In genomic region chr10:80270099-80270498, GRCm38 (mm10) we compare ENCODE assay signal across 10 mouse cellular contexts. TPM values are rescaled to one million over a fixed set of nuclear protein-coding genes. Genes with fewer than 3 reads are reported as not detected.
DNase-seq lines count a peak whose midpoint lies in the region; ATAC-seq and TF ChIP-seq lines count a peak whose summit lies in the region.
"Had no signal": no experiment of that assay in that cellular context is flagged by ENCODE, and none has a peak within 500 bp of the region (broad histone marks: within the 10 kb centered on the region; RNA-seq: fewer than 3 reads in every experiment).

No protein-coding gene starts in this region.

- H3K4me1 ChIP-seq in heart, embryonic 13.5 days, result peaks cover 73% of the 10 kb centered on the region
- peaks cover 0 to 11% of the 10 kb centered on the region in 2 experiments; a peak in 2 of 4 replicates for H3K4me1 ChIP-seq in ES-E14 (ENCODE audit: control insufficient read depth in 2 of 2, insufficient read depth in 2 of 2, low read length in 2 of 2, poor library complexity in 1 of 2)
- peaks cover 55% of the 10 kb centered on the region for H3K4me1 ChIP-seq in hindbrain, embryonic 16.5 days (ENCODE audit: control insufficient read depth, insufficient read depth, low read depth, low read length)
- peaks cover 71% of the 10 kb centered on the region for H3K4me1 ChIP-seq in liver, embryonic 16.5 days (ENCODE audit: control insufficient read depth, low read depth, low read length)

- peak overlapping the region; percentile 63 for H3K9ac ChIP-seq in heart, embryonic 13.5 days
- H3K9ac ChIP-seq in ES-E14 (ENCODE audit: insufficient read depth, low read depth, low read length, poor library complexity, severe bottlenecking), result 0 out of 2 replicates have a peak overlapping the region, but pooled peaks have one; percentile 11
- H3K9ac ChIP-seq in hindbrain, embryonic 16.5 days (ENCODE audit: low read depth, low read length), result peak overlapping the region; percentile 47
- H3K9ac ChIP-seq in liver, embryonic 16.5 days (ENCODE audit: low read depth, low read length), result peak overlapping the region; percentile 62

- H3K27ac ChIP-seq in heart, embryonic 13.5 days (replicated peaks), result peak overlapping the region; percentile 32; the same call in 1 of the 2 replicates
- no peak overlapping the region for H3K27ac ChIP-seq in ES-E14 (ENCODE audit: insufficient read depth, low read depth, low read length, poor library complexity, severe bottlenecking)
- no peak overlapping the region for H3K27ac ChIP-seq in hindbrain, embryonic 16.5 days (ENCODE audit: low read depth, low read length)
- H3K27ac ChIP-seq in liver, embryonic 16.5 days (ENCODE audit: low read length), result peak overlapping the region; percentile 94

- H3K4me3 ChIP-seq in heart, embryonic 13.5 days, result peak overlapping the region; percentile 4; the same call in 1 of the 2 replicates
- no peak overlapping the region for H3K4me3 ChIP-seq in ES-E14 (ENCODE audit: insufficient read depth in 1 of 2, low read depth in 1 of 2, low read length in 2 of 2, poor library complexity in 1 of 2, severe bottlenecking in 1 of 2)
- no peak overlapping the region for H3K4me3 ChIP-seq in hindbrain, embryonic 16.5 days (ENCODE audit: low read length)
- peak overlapping the region; percentile 41 for H3K4me3 ChIP-seq in liver, embryonic 16.5 days (ENCODE audit: low read depth, low read length)

- in situ Hi-C loops in ES-E14 (cut with MboI; ENCODE audit: low sequenced_read_pairs in 2 of 2, unreplicated experiment in 2 of 2), result no loop called here

- no peaks in the 10 kb centered on the region for H3K27me3 ChIP-seq in heart, embryonic 13.5 days (replicated peaks)
- H3K27me3 ChIP-seq in hindbrain, embryonic 16.5 days (replicated peaks; ENCODE audit: control insufficient read depth, insufficient read depth, low read length), result no peaks in the 10 kb centered on the region
- no peaks in the 10 kb centered on the region for H3K27me3 ChIP-seq in liver, embryonic 16.5 days (ENCODE audit: control insufficient read depth, insufficient read depth, low read depth, low read length)

- ATAC-seq in heart, embryonic 13.5 days (ENCODE audit: extremely low read depth, insufficient number of reproducible peaks, low FRiP score, low TSS enrichment), result no peak
- no peak for ATAC-seq in hindbrain, embryonic 16.5 days
- ATAC-seq in liver, embryonic 16.5 days (ENCODE audit: low read depth), result peak; percentile 33; the same call in 1 of the 2 replicates

- intact Hi-C loops in heart, postnatal 25 days (cut with DNase I), result no loop called here

- H3K4me2 ChIP-seq in heart, embryonic 13.5 days, result peak overlapping the region; percentile 20; the same call in 1 of the 2 replicates
- no peak overlapping the region for H3K4me2 ChIP-seq in hindbrain, embryonic 16.5 days (ENCODE audit: low read length)
- H3K4me2 ChIP-seq in liver, embryonic 16.5 days (ENCODE audit: low read depth, low read length), result peak overlapping the region; percentile 61

- WGBS in heart, embryonic 13.5 days, result 77% methylated on average over 2 of the region's 2 CpGs
- WGBS in hindbrain, embryonic 16.5 days, result 96% methylated on average over 2 of the region's 2 CpGs
- 22% methylated on average over 2 of the region's 2 CpGs for WGBS in liver, embryonic 16.5 days (ENCODE audit: insufficient replicate concordance)

- H3K36me3 ChIP-seq in heart, embryonic 13.5 days, result peaks cover 67% of the 10 kb centered on the region
- peaks cover 38% of the 10 kb centered on the region for H3K36me3 ChIP-seq in ES-E14 (ENCODE audit: control insufficient read depth, insufficient read depth, low read length, poor library complexity, severe bottlenecking)
- H3K36me3 ChIP-seq in hindbrain, embryonic 16.5 days (ENCODE audit: control insufficient read depth, insufficient read depth, low read length), result peaks cover 3% of the 10 kb centered on the region; the same call in 1 of the 2 replicates
- H3K36me3 ChIP-seq in liver, embryonic 16.5 days (ENCODE audit: control insufficient read depth, insufficient read depth), result peaks cover 23% of the 10 kb centered on the region

- no peaks in the 10 kb centered on the region for H3K9me3 ChIP-seq in heart, embryonic 13.5 days
- H3K9me3 ChIP-seq in ES-E14 (ENCODE audit: control insufficient read depth, insufficient read depth, low read depth, low read length), result no peaks in the 10 kb centered on the region
- no peaks in the 10 kb centered on the region for H3K9me3 ChIP-seq in hindbrain, embryonic 16.5 days (ENCODE audit: control insufficient read depth, low read length)
- H3K9me3 ChIP-seq in liver, embryonic 16.5 days (replicated peaks; ENCODE audit: control insufficient read depth, low read length), result no peaks in the 10 kb centered on the region

- DNase-seq in heart, postnatal 25 days (ENCODE audit: low spot score), result no peak
- DNase-seq in ES-E14 (ENCODE audit: low read depth, low spot score), result no peak
- DNase-seq in urinary bladder, postnatal 25 days (ENCODE audit: low spot score), result no peak
- DNase-seq in gastrocnemius, postnatal 25 days, result no peak
- DNase-seq in layer of hippocampus, adult 9-10 months (ENCODE audit: low spot score), result no peak
- DNase-seq: right cerebral cortex, adult 18-20 months; thymus, postnatal 4 days had no signal

TF ChIP-seq in ES-E14, 5 proteins besides CTCF, POLR2A, EP300 and RAD21:
- TF ChIP-seq MAFK (IDR thresholded peaks at IDR 0.05; ENCODE audit: insufficient read depth, low read depth, low read length) (no peak), CHD2 (IDR thresholded peaks at IDR 0.05; ENCODE audit: low read depth, low read length) (no peak), ZC3H11A (IDR thresholded peaks at IDR 0.05; ENCODE audit: borderline replicate concordance, low read depth, low read length) (no peak), HCFC1 (IDR thresholded peaks at IDR 0.05; ENCODE audit: borderline replicate concordance, insufficient read depth, low read length) (no peak), ZNF384 (IDR thresholded peaks at IDR 0.05; ENCODE audit: low read depth, low read length) (no peak)

RNA-seq across cellular contexts. Expression of gene Dazap1, which starts 8.8 kb away (rescaled TPM):
- polyA plus RNA-seq in heart, embryonic 13.5 days (2015; fragmentation: Nextera tagmentation; extraction: Ambion mirVana), result 36.4 and 37.9 TPM in 2 replicates
- total RNA-seq in heart, postnatal 25 days (2021), result 10 to 100 TPM; 55.0 to 69.6 TPM
- total RNA-seq in ES-E14 (2012; rRNA removed), result 121 and 154 TPM in 2 replicates
- polyA plus RNA-seq in hindbrain, embryonic 16.5 days (2015; fragmentation: Nextera tagmentation; extraction: Ambion mirVana), result 38.4 and 38.5 TPM in 2 replicates
- 21.1 and 21.3 TPM in 2 replicates for polyA plus RNA-seq in liver, embryonic 16.5 days (2015; fragmentation: Nextera tagmentation; extraction: Ambion mirVana)
- 10 to 100 TPM; 40.1 to 43.6 TPM for total RNA-seq in gastrocnemius, postnatal 25 days (2021)

RNA-seq across cellular contexts. Expression of gene Gamt, which starts 9.3 kb away (rescaled TPM):
- 53.3 and 62.1 TPM in 2 replicates for polyA plus RNA-seq in heart, embryonic 13.5 days (2015; fragmentation: Nextera tagmentation; extraction: Ambion mirVana)
- 1 to 10 TPM; 9.0 to 9.3 TPM for total RNA-seq in heart, postnatal 25 days (2021)
- total RNA-seq in ES-E14 (2012; rRNA removed), result 2.9 and 3.0 TPM in 2 replicates
- 31.8 and 32.6 TPM in 2 replicates for polyA plus RNA-seq in hindbrain, embryonic 16.5 days (2015; fragmentation: Nextera tagmentation; extraction: Ambion mirVana)
- polyA plus RNA-seq in liver, embryonic 16.5 days (2015; fragmentation: Nextera tagmentation; extraction: Ambion mirVana), result 138 and 166 TPM in 2 replicates
- total RNA-seq in gastrocnemius, postnatal 25 days (2021), result 10 to 100 TPM; 50.9 to 53.1 TPM

RNA-seq across cellular contexts. Expression of gene Ndufs7, which starts 21.2 kb away (rescaled TPM):
- 527 and 606 TPM in 2 replicates for polyA plus RNA-seq in heart, embryonic 13.5 days (2015; fragmentation: Nextera tagmentation; extraction: Ambion mirVana)
- total RNA-seq in heart, postnatal 25 days (2021), result 100 to 1,000 TPM; 957 to 967 TPM
- total RNA-seq in ES-E14 (2012; rRNA removed), result 205 and 290 TPM in 2 replicates
- polyA plus RNA-seq in hindbrain, embryonic 16.5 days (2015; fragmentation: Nextera tagmentation; extraction: Ambion mirVana), result 349 and 361 TPM in 2 replicates
- 220 and 223 TPM in 2 replicates for polyA plus RNA-seq in liver, embryonic 16.5 days (2015; fragmentation: Nextera tagmentation; extraction: Ambion mirVana)
- 100 to 1,000 TPM; 508 to 524 TPM for total RNA-seq in gastrocnemius, postnatal 25 days (2021)

RNA-seq across cellular contexts. Expression of gene Rps15, which starts 22.2 kb away (rescaled TPM):
- 621 and 687 TPM in 2 replicates for polyA plus RNA-seq in heart, embryonic 13.5 days (2015; fragmentation: Nextera tagmentation; extraction: Ambion mirVana)
- total RNA-seq in heart, postnatal 25 days (2021), result 100 to 1,000 TPM; 703 to 732 TPM
- total RNA-seq in ES-E14 (2012; rRNA removed), result 2,505 and 2,820 TPM in 2 replicates
- 491 and 527 TPM in 2 replicates for polyA plus RNA-seq in hindbrain, embryonic 16.5 days (2015; fragmentation: Nextera tagmentation; extraction: Ambion mirVana)
- polyA plus RNA-seq in liver, embryonic 16.5 days (2015; fragmentation: Nextera tagmentation; extraction: Ambion mirVana), result 460 and 501 TPM in 2 replicates
- total RNA-seq in gastrocnemius, postnatal 25 days (2021), result 100 to 1,000 TPM; 575 to 593 TPM

RNA-seq across cellular contexts. Expression of gene Apc2, which starts 25.7 kb away (rescaled TPM):
- polyA plus RNA-seq in heart, embryonic 13.5 days (2015; fragmentation: Nextera tagmentation; extraction: Ambion mirVana), result 0.90 and 0.94 TPM in 2 replicates
- 1 to 10 TPM; 3.4 to 4.0 TPM for total RNA-seq in heart, postnatal 25 days (2021)
- total RNA-seq in ES-E14 (2012; rRNA removed), result 4.4 and 4.6 TPM in 2 replicates
- polyA plus RNA-seq in hindbrain, embryonic 16.5 days (2015; fragmentation: Nextera tagmentation; extraction: Ambion mirVana), result 139 and 149 TPM in 2 replicates
- 0.12 and 0.23 TPM in 2 replicates for polyA plus RNA-seq in liver, embryonic 16.5 days (2015; fragmentation: Nextera tagmentation; extraction: Ambion mirVana)
- total RNA-seq in gastrocnemius, postnatal 25 days (2021), result under 1 TPM; 0.59 to 0.82 TPM

Comparison
In these comparisons a context has a peak if more than half of its experiments do, and no peak if none do; other contexts are left out.
1. H3K27ac ChIP-seq: peak in heart, embryonic 13.5 days (single experiment) and liver, embryonic 16.5 days (single experiment); none in ES-E14 (single experiment) and hindbrain, embryonic 16.5 days (single experiment).
2. H3K4me3 ChIP-seq: peak in heart, embryonic 13.5 days (single experiment) and liver, embryonic 16.5 days (single experiment); none in ES-E14 (0 of 2) and hindbrain, embryonic 16.5 days (single experiment).
3. H3K9ac ChIP-seq: peak in every context shown above with its lines; median percentile 63 in heart, embryonic 13.5 days; 62 in liver, embryonic 16.5 days; 47 in hindbrain, embryonic 16.5 days; 11 in ES-E14.
4. RNA of gene Gamt, which starts 9.3 kb away (total RNA-seq): 50.9 to 53.1 TPM in gastrocnemius, postnatal 25 days; 9.0 to 9.3 TPM in heart, postnatal 25 days and 2.9 to 3.0 TPM in ES-E14; every median in the first group is over 4 times any median in the second.